Mouse (Mus musculus) embryo, embryonic 10.5 days (tissue): ENCODE measurements around the gene Fgfrl1.

ENCODE experiments used
- DNase-seq: peaks from one replicate; pipeline ENCODE4 v3.0.0-alpha.2; 2015; ENCODE audit warnings: low spot score

The Fgfrl1 gene

GRCm38 (mm10) chr5:108700346-108700745 lies 8.2 kb downstream of the Fgfrl1 start:
- DNase-seq = no peak

- DNase-seq = no peak
Measured at GRCm38 (mm10) chr5:108701341-108702021, 9.3 kb downstream of the Fgfrl1 start.

DNA sequence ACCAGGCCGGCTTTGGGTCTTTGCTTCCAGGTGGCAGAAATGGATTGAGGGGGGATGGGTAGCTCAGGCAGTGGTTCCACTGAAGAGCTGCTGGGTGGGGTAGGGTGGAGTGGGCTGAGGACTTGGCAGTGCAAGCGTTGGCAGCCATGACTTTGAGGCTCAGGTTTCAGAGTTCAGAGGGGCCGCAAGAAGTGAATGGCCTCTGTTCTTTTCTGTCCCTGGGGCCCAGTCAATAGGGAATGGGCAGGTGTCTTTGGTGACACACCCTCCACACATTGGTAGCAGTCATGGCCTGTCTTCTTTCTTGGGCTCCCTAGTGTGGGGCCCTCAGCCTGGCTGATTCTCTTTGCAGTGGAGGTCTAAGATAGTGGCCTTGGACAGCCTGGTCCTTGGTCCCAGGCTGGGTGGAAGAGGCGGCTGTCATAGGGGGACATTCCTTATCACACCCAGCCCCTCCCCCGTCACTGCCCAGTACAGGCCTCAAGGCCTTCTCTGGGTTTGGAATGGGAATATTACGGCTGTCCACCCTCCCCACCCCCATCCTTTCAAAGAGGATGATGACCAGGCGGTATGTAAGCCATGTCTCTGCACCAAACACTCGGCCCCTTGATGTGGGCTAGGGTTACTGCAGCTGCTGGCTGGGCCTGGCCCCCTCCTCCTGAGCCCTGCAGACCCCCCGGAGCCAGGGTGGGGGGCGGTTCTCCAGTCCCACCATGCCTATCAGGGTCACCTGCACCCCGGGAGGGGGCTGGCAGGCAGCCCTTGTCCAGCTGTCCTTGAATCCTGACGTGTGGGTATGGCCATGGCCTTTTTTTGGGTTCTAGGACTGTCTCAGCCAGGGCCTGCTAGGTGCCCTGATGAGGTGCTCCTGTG lies 11.8 kb downstream of the Fgfrl1 start:
- no peak for DNase-seq

GRCm38 (mm10) chr5:108707758-108708157 lies 15.6 kb downstream of the Fgfrl1 start:
- no peak for DNase-seq

GRCm38 (mm10) chr5:108708419-108708818 lies 16.2 kb downstream of the Fgfrl1 start:
- DNase-seq = no peak

DNA sequence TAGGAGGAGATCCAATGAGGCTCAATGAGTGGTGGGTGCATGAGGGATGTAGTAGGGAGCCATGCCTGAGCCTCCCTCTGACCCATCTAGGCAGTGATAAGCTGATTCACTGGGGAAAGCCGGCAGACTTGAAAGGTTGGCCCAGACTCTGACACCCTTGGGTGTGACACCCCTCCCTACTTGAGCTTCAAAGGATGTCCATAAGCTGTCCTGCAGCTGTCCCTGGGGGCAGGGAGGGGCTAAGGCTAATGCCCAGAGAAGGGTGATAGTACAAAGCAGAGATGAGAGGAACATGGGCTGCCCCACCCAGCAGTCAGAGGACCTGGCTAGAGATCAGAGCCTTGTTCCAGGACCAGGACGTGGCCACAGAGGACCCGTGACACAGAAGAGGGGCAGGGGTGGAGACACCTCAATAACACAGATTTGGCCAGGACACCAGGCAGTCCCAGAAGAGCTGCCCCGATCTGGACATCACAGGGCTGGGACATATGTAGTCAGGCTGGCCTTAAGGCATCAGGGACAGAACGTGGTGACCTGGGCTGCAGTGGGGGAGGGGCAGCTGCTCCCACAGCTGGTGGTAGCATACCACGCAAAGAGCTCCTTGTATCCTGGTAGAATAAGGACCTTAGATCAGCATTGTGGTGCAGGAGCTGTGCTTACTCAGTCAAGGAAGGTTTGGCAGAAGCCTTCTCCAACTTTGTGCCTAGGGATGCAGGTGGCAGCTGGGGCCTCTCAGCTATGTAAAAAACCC lies 17.0 kb downstream of the Fgfrl1 start:
- DNase-seq = no peak

DNA sequence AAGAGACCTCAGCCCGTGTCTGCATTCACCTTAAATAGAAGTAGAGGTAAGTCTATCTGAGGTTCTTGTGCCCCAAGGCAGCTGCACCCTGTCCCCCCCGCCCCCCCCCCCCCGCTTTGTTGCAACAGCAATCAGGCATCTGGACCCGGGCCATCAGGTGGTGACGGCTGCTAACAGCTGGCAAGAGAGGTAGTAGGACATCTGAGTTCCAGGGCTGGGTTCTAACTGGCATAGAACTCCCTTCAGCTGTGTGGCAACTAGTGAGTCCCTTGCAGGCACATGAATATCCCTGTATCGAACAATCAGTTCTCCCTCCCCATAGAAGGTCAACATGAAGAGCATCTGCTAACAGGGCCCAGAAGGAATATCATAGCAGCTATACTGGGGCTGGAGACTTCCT lies 19.8 kb downstream of the Fgfrl1 start:
- DNase-seq = no peak

GRCm38 (mm10) chr5:108713096-108713495 lies 20.9 kb downstream of the Fgfrl1 start:
- no peak for DNase-seq

DNA sequence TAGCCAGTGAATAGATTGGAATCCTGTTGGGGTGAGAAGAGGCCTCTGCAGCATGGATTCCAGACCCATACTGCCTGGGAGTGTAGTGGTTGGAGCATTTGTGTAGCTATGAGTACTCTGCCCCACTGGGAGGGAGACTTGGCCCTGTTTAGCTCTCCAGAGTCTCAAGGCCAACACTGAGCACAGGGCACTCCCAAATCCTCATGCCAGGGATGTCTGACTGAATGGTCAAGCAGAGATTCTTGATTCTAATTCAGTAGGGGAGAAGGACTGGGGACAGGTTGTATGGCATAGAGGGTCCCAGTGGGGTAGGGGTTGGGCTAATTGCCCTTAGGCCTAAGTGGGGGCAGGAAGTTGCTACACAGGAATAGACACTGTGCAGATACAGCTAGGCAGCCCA lies 21.5 kb downstream of the Fgfrl1 start:
- DNase-seq = no peak

DNA sequence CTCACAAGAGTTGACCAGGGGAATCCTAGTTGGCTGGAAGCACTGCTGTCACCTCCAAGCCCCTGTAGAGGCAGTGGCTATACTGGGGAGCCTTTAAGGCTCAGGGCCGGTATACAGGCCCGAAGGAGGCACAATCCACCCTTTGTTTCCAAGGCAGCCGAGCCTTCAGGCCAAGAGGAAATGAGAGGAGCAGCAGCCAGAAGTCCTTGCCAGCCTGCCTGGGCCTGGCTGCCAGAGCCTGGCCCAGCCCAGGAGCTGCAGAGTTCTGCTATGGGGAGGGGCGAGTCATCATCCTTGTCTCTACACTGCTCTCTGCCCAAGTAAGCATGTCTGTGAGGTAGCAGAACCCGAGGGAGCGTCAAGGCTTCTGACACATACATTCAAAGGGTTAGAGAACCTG lies 22.0 kb downstream of the Fgfrl1 start:
- no peak for DNase-seq

GRCm38 (mm10) chr5:108715974-108716373 lies 23.8 kb downstream of the Fgfrl1 start:
- DNase-seq = no peak

DNA sequence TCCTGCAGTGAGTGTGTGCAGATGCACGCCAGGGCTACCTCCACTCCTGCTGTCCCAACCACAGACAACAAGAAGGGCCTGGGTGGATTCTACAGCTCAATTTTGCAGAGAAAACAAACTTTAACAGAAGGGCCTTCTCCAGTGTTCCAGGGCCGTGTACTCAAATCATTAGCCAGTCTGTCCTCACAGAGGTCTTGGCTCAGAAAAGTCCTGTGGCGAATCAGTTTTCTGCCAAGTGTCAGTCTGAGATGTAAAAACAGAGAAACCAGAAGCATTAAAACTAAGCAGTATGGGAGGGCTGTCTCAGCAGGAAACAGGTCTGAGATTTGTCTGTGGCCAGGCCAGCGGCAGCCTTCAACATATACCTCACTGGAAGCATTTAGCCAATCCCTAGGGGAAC lies 25.9 kb downstream of the Fgfrl1 start:
- no peak for DNase-seq

DNA sequence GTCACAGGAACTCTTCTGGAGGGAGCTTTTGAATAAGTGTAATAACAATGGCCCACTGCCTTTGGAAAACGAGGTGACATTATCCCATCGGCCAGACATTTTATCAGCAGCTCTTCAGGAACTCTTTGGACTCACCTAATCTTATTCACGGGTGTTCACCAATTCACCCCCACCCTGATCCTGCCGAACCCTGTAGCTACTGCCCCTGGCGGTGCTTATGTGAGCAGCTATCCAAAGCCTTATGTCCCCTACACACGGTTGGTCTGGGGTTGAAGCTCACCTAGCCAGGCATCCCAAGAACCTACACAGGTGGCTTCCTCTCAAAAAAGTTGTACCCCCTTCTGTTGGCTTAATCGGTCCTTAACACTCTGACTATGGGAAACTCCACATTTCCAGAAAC lies 27.6 kb downstream of the Fgfrl1 start:
- no peak for DNase-seq

DNA sequence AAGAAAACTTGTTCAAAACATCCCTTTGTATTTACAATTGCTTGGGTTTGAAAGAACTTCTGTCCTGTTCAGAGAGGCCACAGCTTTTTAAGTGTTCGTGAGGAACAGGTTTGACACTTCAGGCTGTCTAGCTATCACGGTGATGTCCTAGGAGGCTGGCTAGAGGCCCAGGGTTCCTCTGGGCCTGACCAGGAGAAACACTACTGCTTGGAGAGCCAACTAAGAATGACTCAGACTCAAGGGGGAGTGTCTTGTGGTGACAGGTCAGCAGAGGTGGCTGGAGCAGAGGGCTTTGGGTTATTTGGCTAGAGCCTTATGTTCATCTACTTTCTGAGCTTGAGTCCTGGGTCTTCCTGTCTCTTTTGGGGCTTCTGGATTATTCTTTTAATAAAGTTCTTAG lies 31.8 kb downstream of the Fgfrl1 start:
- DNase-seq = no peak

- DNase-seq = peak; percentile 85
Measured at GRCm38 (mm10) chr5:108726557-108727248, 34.5 kb downstream of the Fgfrl1 start.

DNA sequence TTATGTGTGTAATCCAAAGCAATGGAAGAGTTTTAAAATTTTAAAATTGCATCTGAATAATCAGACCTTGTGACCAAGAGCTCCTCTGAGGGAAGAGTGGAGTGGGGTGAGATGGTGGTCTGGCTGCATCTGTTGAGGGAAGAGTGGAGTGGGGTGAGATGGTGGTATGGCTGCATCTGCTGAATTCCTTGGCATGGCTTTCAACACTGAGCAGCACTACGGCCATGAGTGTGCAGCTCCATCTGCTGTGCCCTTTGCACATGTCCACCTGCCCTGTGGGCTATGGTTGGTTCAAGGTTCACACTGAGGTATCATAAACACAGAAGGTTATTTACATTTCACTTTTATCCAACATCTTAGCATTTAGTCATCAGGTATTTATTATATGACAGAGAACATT lies 35.2 kb downstream of the Fgfrl1 start:
- DNase-seq = no peak

- DNase-seq = no peak
Measured at GRCm38 (mm10) chr5:108741844-108742243, 49.7 kb downstream of the Fgfrl1 start.

DNA sequence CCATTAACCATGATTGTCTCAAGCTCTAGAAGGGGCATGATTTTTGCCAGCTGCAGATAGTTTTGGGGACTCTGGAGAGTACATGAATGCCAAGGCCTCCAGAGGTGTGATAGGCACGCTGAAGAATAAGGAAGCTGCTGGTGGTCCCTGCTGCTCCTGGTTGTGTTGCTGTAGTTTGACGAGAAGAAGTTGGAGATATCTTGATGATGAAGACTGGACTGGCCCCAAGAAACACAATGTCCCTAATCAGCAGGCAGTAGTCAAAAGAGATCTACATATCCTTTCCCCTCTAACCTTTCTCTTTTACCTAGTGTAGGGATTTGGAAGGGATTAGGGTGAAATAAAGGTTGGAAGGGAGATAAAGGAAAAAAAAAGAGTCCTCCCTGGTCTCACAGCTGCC lies 50.4 kb downstream of the Fgfrl1 start:
- no peak for DNase-seq

GRCm38 (mm10) chr5:108743856-108744255 lies 51.7 kb downstream of the Fgfrl1 start:
- DNase-seq = peak; percentile 5

GRCm38 (mm10) chr5:108744629-108745028 lies 52.4 kb downstream of the Fgfrl1 start:
- DNase-seq = no peak

- no peak for DNase-seq
Measured at GRCm38 (mm10) chr5:108750328-108751210, 58.4 kb downstream of the Fgfrl1 start.
